Mouse (Mus musculus) cerebellum, adult 2 months (tissue): ENCODE results near the gene Ccdc54.

ENCODE experiments used
- CTCF ChIP-seq: fragments of 200-500 bp; IDR thresholded peaks from 2 replicates; pipeline ENCODE4 v1.5.1; 2011; ENCODE audit warnings: low read depth, mild to moderate bottlenecking, control low read depth, low read length, moderate library complexity, borderline replicate concordance; ENCODE audit not compliant: insufficient read depth
- POLR2A ChIP-seq: fragments of 200-500 bp; IDR thresholded peaks from 2 replicates; pipeline ENCODE4 v1.6.1; 2011; ENCODE audit warnings: low read length, control low read depth, borderline replicate concordance; ENCODE audit not compliant: insufficient read depth

DNA sequence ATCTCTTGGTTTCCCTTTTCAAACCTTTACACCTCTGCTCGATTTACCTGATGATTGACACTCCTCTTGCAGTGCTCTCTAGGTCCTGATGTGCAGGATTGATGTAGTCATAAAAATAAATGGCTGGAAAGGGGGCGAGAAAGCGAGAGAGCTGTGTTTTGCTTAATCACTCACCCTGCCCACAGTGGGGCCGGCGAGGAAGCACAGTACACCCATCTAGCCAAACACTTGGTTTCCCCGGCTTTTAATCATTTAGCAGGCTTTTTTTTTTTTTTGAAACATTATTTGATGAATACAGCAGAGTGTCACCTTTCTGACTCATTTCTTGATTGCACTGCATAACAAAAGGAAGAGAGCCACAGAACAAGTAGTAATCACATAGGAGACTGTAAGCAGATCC lies 5.7 kb upstream of the Ccdc54 start:
- TF ChIP-seq CTCF (no peak), POLR2A (no peak)
